ENCODE assay signal across 10 mouse cellular contexts in the genomic region with DNA sequence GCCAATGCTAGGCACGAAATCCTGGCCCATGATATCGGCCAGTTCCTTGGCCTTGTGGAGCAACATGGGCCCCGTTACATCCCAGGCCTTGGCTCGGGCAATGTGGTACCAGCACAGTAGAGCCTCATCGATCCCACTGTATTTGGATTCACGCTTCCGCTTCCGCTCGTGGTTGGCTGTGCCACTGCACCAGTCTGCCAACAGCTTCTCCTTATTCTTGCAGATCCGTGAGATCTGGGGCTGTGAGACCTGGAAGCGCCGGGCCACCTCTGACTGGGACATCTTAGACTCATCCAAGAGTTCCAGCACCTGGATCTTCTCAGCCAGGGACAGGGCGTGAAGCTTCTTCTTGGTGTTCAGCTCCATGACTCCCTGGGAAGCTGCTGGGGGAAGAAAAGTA. TPM values are rescaled to one million over a fixed set of nuclear protein-coding genes. Genes with fewer than 3 reads are reported as not detected.
DNase-seq lines count a peak whose midpoint lies in the region; ATAC-seq and TF ChIP-seq lines count a peak whose summit lies in the region.
"Had no signal": no experiment of that assay in that cellular context is flagged by ENCODE, and none has a peak within 500 bp of the region (broad histone marks: within the 10 kb centered on the region; RNA-seq: fewer than 3 reads in every experiment).

No protein-coding gene starts in this region.

- peak overlapping the region; percentile 90 for H3K4me2 ChIP-seq in kidney, embryonic 15.5 days
- peak overlapping the region; percentile 86 for H3K4me2 ChIP-seq in embryonic facial prominence, embryonic 15.5 days (replicated peaks)
- H3K4me2 ChIP-seq in intestine, embryonic 16.5 days (ENCODE audit: low read depth, low read length), result no peak overlapping the region
- peak overlapping the region; percentile 70 for H3K4me2 ChIP-seq in midbrain, postnatal 0 days (ENCODE audit: low read depth, low read length, poor library complexity, severe bottlenecking)

- 92% methylated on average over 13 of the region's 13 CpGs for WGBS in kidney, embryonic 15.5 days
- 94% methylated on average over 13 of the region's 13 CpGs for WGBS in embryonic facial prominence, embryonic 15.5 days
- 95% methylated on average over 13 of the region's 13 CpGs for WGBS in intestine, embryonic 16.5 days
- WGBS in midbrain, postnatal 0 days, result 89% methylated on average over 13 of the region's 13 CpGs

- no peak for TF ChIP-seq CTCF in midbrain, postnatal 0 days (IDR thresholded peaks at IDR 0.05)

- ATAC-seq in kidney, embryonic 15.5 days (replicated peaks; ENCODE audit: low FRiP score), result no peak
- no peak for ATAC-seq in embryonic facial prominence, embryonic 15.5 days (ENCODE audit: insufficient number of reproducible peaks, low FRiP score, low TSS enrichment, low read depth)
- no peak for ATAC-seq in intestine, embryonic 16.5 days
- ATAC-seq in midbrain, postnatal 0 days (ENCODE audit: low FRiP score), result no peak
- ATAC-seq: CD4-positive, CD25-positive, alpha-beta regulatory T cell, adult 4 months had no signal

- no peaks in the 10 kb centered on the region for H3K27me3 ChIP-seq in kidney, embryonic 15.5 days
- H3K27me3 ChIP-seq in embryonic facial prominence, embryonic 15.5 days, result no peaks in the 10 kb centered on the region
- H3K27me3 ChIP-seq in intestine, embryonic 16.5 days (replicated peaks; ENCODE audit: control insufficient read depth, insufficient read depth, low read length), result no peaks in the 10 kb centered on the region
- H3K27me3 ChIP-seq in midbrain, postnatal 0 days (ENCODE audit: insufficient read depth, low read length), result no peaks in the 10 kb centered on the region

- no peak overlapping the region for H3K27ac ChIP-seq in kidney, embryonic 15.5 days
- no peak overlapping the region for H3K27ac ChIP-seq in embryonic facial prominence, embryonic 15.5 days (replicated peaks)
- no peak overlapping the region for H3K27ac ChIP-seq in intestine, embryonic 16.5 days (ENCODE audit: low read length)
- peak overlapping the region; percentile 85; the same call in 1 of the 2 replicates for H3K27ac ChIP-seq in midbrain, postnatal 0 days (ENCODE audit: low read depth, low read length)

- peaks cover 30% of the 10 kb centered on the region for H3K4me1 ChIP-seq in kidney, embryonic 15.5 days
- peaks cover 15% of the 10 kb centered on the region for H3K4me1 ChIP-seq in embryonic facial prominence, embryonic 15.5 days
- peaks cover 11% of the 10 kb centered on the region; the same call in 1 of the 2 replicates for H3K4me1 ChIP-seq in intestine, embryonic 16.5 days (ENCODE audit: control insufficient read depth, insufficient read depth, low read length)
- peaks cover 9% of the 10 kb centered on the region for H3K4me1 ChIP-seq in midbrain, postnatal 0 days (ENCODE audit: insufficient read depth, low read length)

- H3K9ac ChIP-seq in kidney, embryonic 15.5 days, result peak overlapping the region; percentile 70; the same call in 1 of the 2 replicates
- no peak overlapping the region; the same call in 1 of the 2 replicates for H3K9ac ChIP-seq in embryonic facial prominence, embryonic 15.5 days
- 0 out of 2 replicates have a peak overlapping the region, but pooled peaks have one; percentile 84 for H3K9ac ChIP-seq in intestine, embryonic 16.5 days (ENCODE audit: low read depth, low read length)
- peak overlapping the region; percentile 83; the same call in 1 of the 2 replicates for H3K9ac ChIP-seq in midbrain, postnatal 0 days (replicated peaks; ENCODE audit: low read length, poor library complexity, severe bottlenecking)

- DNase-seq in kidney, postnatal 36 days, result no peak
- no peak for DNase-seq in midbrain, postnatal 0 days (ENCODE audit: low spot score)
- no peak for DNase-seq in embryo, embryonic 10.5 days (ENCODE audit: low spot score)
- no peak for DNase-seq in right cerebral cortex, postnatal 14 days
- no peak for DNase-seq in kidney, adult 9 months
- DNase-seq: kidney, adult 11 months had no signal

- H3K36me3 ChIP-seq in kidney, embryonic 15.5 days, result peaks cover 34% of the 10 kb centered on the region
- peaks cover 24% of the 10 kb centered on the region for H3K36me3 ChIP-seq in embryonic facial prominence, embryonic 15.5 days
- H3K36me3 ChIP-seq in intestine, embryonic 16.5 days (ENCODE audit: control insufficient read depth, insufficient read depth, low read length), result peaks cover 4% of the 10 kb centered on the region; the same call in 1 of the 2 replicates
- peaks cover 7% of the 10 kb centered on the region; the same call in 1 of the 2 replicates for H3K36me3 ChIP-seq in midbrain, postnatal 0 days (ENCODE audit: insufficient read depth, low read length)

- no peaks in the 10 kb centered on the region for H3K9me3 ChIP-seq in kidney, embryonic 15.5 days (replicated peaks)
- H3K9me3 ChIP-seq in embryonic facial prominence, embryonic 15.5 days (replicated peaks), result no peaks in the 10 kb centered on the region
- H3K9me3 ChIP-seq in intestine, embryonic 16.5 days (ENCODE audit: control insufficient read depth, low read length), result no peaks in the 10 kb centered on the region
- no peaks in the 10 kb centered on the region for H3K9me3 ChIP-seq in midbrain, postnatal 0 days (ENCODE audit: low read length)

- H3K4me3 ChIP-seq in kidney, embryonic 15.5 days (replicated peaks), result peak overlapping the region; percentile 59
- peak overlapping the region; percentile 60; the same call in 1 of the 2 replicates for H3K4me3 ChIP-seq in embryonic facial prominence, embryonic 15.5 days (replicated peaks)
- no peak overlapping the region for H3K4me3 ChIP-seq in intestine, embryonic 16.5 days (ENCODE audit: low read length)
- peak overlapping the region; percentile 65 for H3K4me3 ChIP-seq in midbrain, postnatal 0 days (ENCODE audit: low read depth, low read length)

RNA-seq across cellular contexts. Expression of gene Tigd3, which starts 1.2 kb away (rescaled TPM):
- 4.2 and 4.7 TPM in 2 replicates for polyA plus RNA-seq in kidney, embryonic 15.5 days (2015; fragmentation: Nextera tagmentation; extraction: Ambion mirVana)
- 3.4 and 3.6 TPM in 2 replicates for polyA plus RNA-seq in embryonic facial prominence, embryonic 15.5 days (2015; fragmentation: Nextera tagmentation; extraction: Ambion mirVana)
- polyA plus RNA-seq in intestine, embryonic 16.5 days (2015; fragmentation: Nextera tagmentation; extraction: Ambion mirVana), result 1.5 and 1.7 TPM in 2 replicates
- total RNA-seq in midbrain, postnatal 0 days (2014; rRNA removed), result 9.0 and 11.4 TPM in 2 replicates
- 10.6 and 10.9 TPM in 2 replicates for polyA plus RNA-seq in midbrain, postnatal 0 days (2015; fragmentation: Nextera tagmentation; extraction: Ambion mirVana)

RNA-seq across cellular contexts. Expression of gene Slc25a45, which starts 15.1 kb away (rescaled TPM):
- 8.1 and 8.5 TPM in 2 replicates for polyA plus RNA-seq in kidney, embryonic 15.5 days (2015; fragmentation: Nextera tagmentation; extraction: Ambion mirVana)
- 5.9 and 7.5 TPM in 2 replicates for polyA plus RNA-seq in embryonic facial prominence, embryonic 15.5 days (2015; fragmentation: Nextera tagmentation; extraction: Ambion mirVana)
- 3.4 and 4.1 TPM in 2 replicates for polyA plus RNA-seq in intestine, embryonic 16.5 days (2015; fragmentation: Nextera tagmentation; extraction: Ambion mirVana)
- 3.7 and 4.8 TPM in 2 replicates for total RNA-seq in midbrain, postnatal 0 days (2014; rRNA removed)
- polyA plus RNA-seq in midbrain, postnatal 0 days (2015; fragmentation: Nextera tagmentation; extraction: Ambion mirVana), result 2.1 and 2.7 TPM in 2 replicates

RNA-seq across cellular contexts. Expression of gene Frmd8, which starts 17.7 kb away (rescaled TPM):
- 40.2 and 43.1 TPM in 2 replicates for polyA plus RNA-seq in kidney, embryonic 15.5 days (2015; fragmentation: Nextera tagmentation; extraction: Ambion mirVana)
- 32.5 and 37.4 TPM in 2 replicates for polyA plus RNA-seq in embryonic facial prominence, embryonic 15.5 days (2015; fragmentation: Nextera tagmentation; extraction: Ambion mirVana)
- polyA plus RNA-seq in intestine, embryonic 16.5 days (2015; fragmentation: Nextera tagmentation; extraction: Ambion mirVana), result 31.1 and 31.7 TPM in 2 replicates
- total RNA-seq in midbrain, postnatal 0 days (2014; rRNA removed), result 11.2 and 19.1 TPM in 2 replicates
- 11.2 and 11.7 TPM in 2 replicates for polyA plus RNA-seq in midbrain, postnatal 0 days (2015; fragmentation: Nextera tagmentation; extraction: Ambion mirVana)

RNA-seq across cellular contexts. Expression of gene Dpf2, which starts 20.1 kb away (rescaled TPM):
- polyA plus RNA-seq in kidney, embryonic 15.5 days (2015; fragmentation: Nextera tagmentation; extraction: Ambion mirVana), result 166 and 178 TPM in 2 replicates
- 144 and 167 TPM in 2 replicates for polyA plus RNA-seq in embryonic facial prominence, embryonic 15.5 days (2015; fragmentation: Nextera tagmentation; extraction: Ambion mirVana)
- polyA plus RNA-seq in intestine, embryonic 16.5 days (2015; fragmentation: Nextera tagmentation; extraction: Ambion mirVana), result 109 and 119 TPM in 2 replicates
- 52.9 and 84.7 TPM in 2 replicates for total RNA-seq in midbrain, postnatal 0 days (2014; rRNA removed)
- 57.7 and 61.0 TPM in 2 replicates for polyA plus RNA-seq in midbrain, postnatal 0 days (2015; fragmentation: Nextera tagmentation; extraction: Ambion mirVana)

RNA-seq across cellular contexts. Expression of gene Cdc42ep2, which starts 31.9 kb away (rescaled TPM):
- polyA plus RNA-seq in kidney, embryonic 15.5 days (2015; fragmentation: Nextera tagmentation; extraction: Ambion mirVana), result 13.4 and 15.5 TPM in 2 replicates
- 11.0 TPM in 2 replicates for polyA plus RNA-seq in embryonic facial prominence, embryonic 15.5 days (2015; fragmentation: Nextera tagmentation; extraction: Ambion mirVana)
- polyA plus RNA-seq in intestine, embryonic 16.5 days (2015; fragmentation: Nextera tagmentation; extraction: Ambion mirVana), result 14.7 and 15.1 TPM in 2 replicates
- total RNA-seq in midbrain, postnatal 0 days (2014; rRNA removed), result 20.6 and 28.4 TPM in 2 replicates
- 19.2 and 20.9 TPM in 2 replicates for polyA plus RNA-seq in midbrain, postnatal 0 days (2015; fragmentation: Nextera tagmentation; extraction: Ambion mirVana)
